Mouse (Mus musculus): ENCODE data around the gene Trem1. TPM values are rescaled to one million over a fixed set of nuclear protein-coding genes. Genes with fewer than 3 reads are reported as not detected.

Trem1 gene
- under 1 TPM; 0.07 to 0.64 TPM for polyA plus RNA-seq (2017; shearing (Covaris generic))

GRCm38 (mm10) chr17:48232518-48232917 lies at the start of gene Trem1:
Trem1 (plus strand) TSS chr17:48232768.

DNA sequence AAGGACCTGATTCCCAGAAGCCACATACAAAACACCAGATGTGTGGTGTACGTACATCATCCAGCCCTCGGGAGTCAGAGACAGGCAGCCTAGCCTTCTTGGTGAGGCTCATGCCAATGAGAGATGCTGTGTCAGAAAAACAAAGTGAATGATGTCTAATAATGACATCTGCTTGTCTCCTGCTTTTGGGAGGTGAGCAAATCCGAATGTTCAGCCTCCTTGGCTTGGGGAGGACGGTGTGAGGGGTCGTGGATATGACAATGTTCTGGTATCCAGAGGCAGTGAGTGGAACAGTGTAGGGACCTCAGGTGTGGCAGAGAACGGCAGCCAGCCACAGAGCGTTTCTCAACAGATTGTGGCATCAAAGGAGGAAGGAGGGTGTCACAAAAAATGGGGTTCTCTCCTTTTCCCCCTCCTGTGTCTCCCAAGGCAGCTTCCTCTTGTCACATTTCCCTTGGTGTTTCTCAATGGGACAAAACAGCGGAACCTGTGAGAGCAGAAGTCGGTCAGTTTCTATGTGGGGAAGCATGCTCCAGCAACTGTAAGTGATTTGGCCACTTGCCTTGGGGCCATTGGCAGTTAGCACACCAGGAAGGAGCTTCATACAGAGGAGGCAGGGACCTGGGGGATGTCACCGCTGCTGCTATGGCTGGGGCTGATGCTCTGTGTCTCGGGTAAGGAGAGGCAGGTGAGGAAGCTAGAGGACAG lies 14.8 kb downstream of the Trem1 start, which contains the start of gene Trem3:
Gene Trem3, plus strand, starts transcription at position 557 of the 708 bp plus-strand sequence.

GRCm38 (mm10) chr17:48263741-48264362 lies 31.3 kb downstream of the Trem1 start, which contains the start of gene Treml4:
Treml4 (plus strand) TSS chr17:48264295.

Other genes starting within 250 kb of the Trem1 start
- gene 1700122O11Rik, start 194.5 kb upstream of the Trem1 start, polyA plus RNA-seq (2017; shearing (Covaris generic)) = not detected
- 1 to 10 TPM in 1 of 2 experiments, not detected in 1; 1.7 TPM for gene 1700067P10Rik, start 143.4 kb upstream of the Trem1 start, polyA plus RNA-seq (2017; shearing (Covaris generic))
- under 1 TPM; 0.23 to 0.32 TPM for gene 9830107B12Rik, start 86.5 kb upstream of the Trem1 start, polyA plus RNA-seq (2017; shearing (Covaris generic))
- gene A530064D06Rik, start 65.5 kb upstream of the Trem1 start, polyA plus RNA-seq (2017; shearing (Covaris generic)) = 1 to 10 TPM in 1 of 2 experiments, under 1 TPM in 1; 0.74 to 2.2 TPM
- gene Trem3, start 15.0 kb downstream of the Trem1 start, polyA plus RNA-seq (2017; shearing (Covaris generic)) = not detected
- gene Treml4, start 31.5 kb downstream of the Trem1 start, polyA plus RNA-seq (2017; shearing (Covaris generic)) = 1 to 10 TPM in 1 of 2 experiments, under 1 TPM in 1; 0.43 to 6.5 TPM
- 10 to 100 TPM; 16.9 to 21.4 TPM for gene Treml2, start 66.7 kb downstream of the Trem1 start, polyA plus RNA-seq (2017; shearing (Covaris generic))
- 10 to 100 TPM in 1 of 2 experiments, 1 to 10 TPM in 1; 2.7 to 11.0 TPM for gene B430306N03Rik, start 83.4 kb downstream of the Trem1 start, polyA plus RNA-seq (2017; shearing (Covaris generic))
- not detected for gene Trem2, start 113.6 kb downstream of the Trem1 start, polyA plus RNA-seq (2017; shearing (Covaris generic))
- 1 to 10 TPM in 1 of 2 experiments, under 1 TPM in 1; 0.25 to 1.2 TPM for gene Treml1, start 127.1 kb downstream of the Trem1 start, polyA plus RNA-seq (2017; shearing (Covaris generic))
- 1 to 10 TPM; 5.1 to 5.5 TPM for gene Nfya, start 177.1 kb downstream of the Trem1 start, polyA plus RNA-seq (2017; shearing (Covaris generic))
- gene Oard1, start 177.2 kb downstream of the Trem1 start, polyA plus RNA-seq (2017; shearing (Covaris generic)) = 10 to 100 TPM; 70.0 to 82.8 TPM
- gene Apobec2, start 200.2 kb downstream of the Trem1 start, polyA plus RNA-seq (2017; shearing (Covaris generic)) = 1 to 10 TPM; 3.0 to 8.1 TPM
- 1 to 10 TPM in 1 of 2 experiments, under 1 TPM in 1; 0.24 to 9.0 TPM for gene Tspo2, start 218.8 kb downstream of the Trem1 start, polyA plus RNA-seq (2017; shearing (Covaris generic))
- gene Unc5cl, start 222.1 kb downstream of the Trem1 start, polyA plus RNA-seq (2017; shearing (Covaris generic)) = 10 to 100 TPM; 24.2 to 36.8 TPM

Measured in inflammation-experienced regulatory T-cells (primary cell).